ENCODE assay signal across 14 mouse cellular contexts in the genomic region with DNA sequence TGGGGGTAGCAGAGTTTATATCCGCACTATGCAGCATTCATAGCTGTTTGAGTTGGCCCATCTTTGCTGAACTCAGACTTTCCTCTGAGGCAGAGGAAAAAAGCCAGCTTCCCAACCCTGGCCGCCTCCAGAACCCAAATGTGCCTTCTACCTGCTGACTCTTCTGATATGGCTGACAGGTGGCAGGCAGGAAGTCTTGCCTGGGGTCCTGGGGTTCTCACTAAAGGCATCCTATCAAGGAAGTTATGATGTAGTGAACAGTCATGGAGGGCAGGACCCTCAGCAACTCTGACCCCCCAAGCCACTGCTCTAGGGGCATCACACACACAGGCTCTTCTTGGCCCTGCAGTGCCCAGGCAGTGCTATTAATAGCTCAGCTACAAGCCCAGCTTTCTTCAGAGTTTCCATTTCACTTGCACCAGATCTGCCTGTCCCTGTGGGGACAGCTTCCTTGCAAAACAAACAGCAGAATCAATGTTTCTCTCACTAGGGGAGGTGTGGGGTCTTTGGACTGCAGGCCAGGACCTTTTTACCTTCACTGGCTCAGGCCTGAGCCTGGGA.
DNase-seq lines count a peak whose midpoint lies in the region; ATAC-seq and TF ChIP-seq lines count a peak whose summit lies in the region.
"Had no signal": no experiment of that assay in that cellular context is flagged by ENCODE, and none has a peak within 500 bp of the region (broad histone marks: within the 10 kb centered on the region; RNA-seq: fewer than 3 reads in every experiment).

No protein-coding gene starts in this region.

- TF ChIP-seq POLR2A in cortical plate, adult 2 months (IDR thresholded peaks at IDR 0.05; ENCODE audit: extremely low read depth, insufficient read depth, low read length), result no peak

- no peak for ATAC-seq in hindbrain, postnatal 0 days
- ATAC-seq in hindbrain, embryonic 12.5 days (ENCODE audit: low FRiP score), result no peak
- no peak for ATAC-seq in heart, embryonic 14.5 days (ENCODE audit: insufficient number of reproducible peaks, insufficient read depth, low FRiP score, low read depth)
- ATAC-seq: forebrain, embryonic 14.5 days had no signal

- H3K4me1 ChIP-seq in hindbrain, postnatal 0 days (ENCODE audit: insufficient read depth, low read length), result peaks cover 40% of the 10 kb centered on the region
- H3K4me1 ChIP-seq in hindbrain, embryonic 12.5 days, result peaks cover 52% of the 10 kb centered on the region
- H3K4me1 ChIP-seq in cortical plate, adult 2 months (ENCODE audit: control insufficient read depth, insufficient read depth, low read length), result peaks cover 15% of the 10 kb centered on the region
- H3K4me1 ChIP-seq in heart, embryonic 14.5 days (ENCODE audit: control insufficient read depth in 2 of 2, insufficient read depth in 2 of 2, low read length in 2 of 2), result peaks cover 30 to 40% of the 10 kb centered on the region in 2 experiments

- no peaks in the 10 kb centered on the region for H3K27me3 ChIP-seq in hindbrain, postnatal 0 days (ENCODE audit: insufficient read depth, low read length)
- H3K27me3 ChIP-seq in hindbrain, embryonic 12.5 days, result peaks cover 4% of the 10 kb centered on the region; the same call in 1 of the 2 replicates
- no peaks in the 10 kb centered on the region for H3K27me3 ChIP-seq in heart, embryonic 14.5 days (ENCODE audit: control insufficient read depth, insufficient read depth, low read length)

- TF ChIP-seq CTCF in gastrocnemius, adult 2 months (IDR thresholded peaks at IDR 0.05), result no peak
- no peak for TF ChIP-seq CTCF in hindbrain, postnatal 0 days (IDR thresholded peaks at IDR 0.05; ENCODE audit: low read depth)
- TF ChIP-seq CTCF in cortical plate, adult 2 months (IDR thresholded peaks at IDR 0.05; ENCODE audit: extremely low read depth, insufficient read depth, low read length), result no peak

- no peak overlapping the region for H3K4me2 ChIP-seq in hindbrain, postnatal 0 days (ENCODE audit: low read depth, low read length)
- no peak overlapping the region for H3K4me2 ChIP-seq in hindbrain, embryonic 12.5 days (replicated peaks)
- peak overlapping the region; percentile 1; the same call in 1 of the 2 replicates for H3K4me2 ChIP-seq in heart, embryonic 14.5 days (ENCODE audit: low read length)

- H3K27ac ChIP-seq in gastrocnemius, adult 2 months, result peak overlapping the region; percentile 93
- H3K27ac ChIP-seq in hindbrain, postnatal 0 days, result 0 out of 2 replicates have a peak overlapping the region, but pooled peaks have one; percentile 32
- no peak overlapping the region for H3K27ac ChIP-seq in hindbrain, embryonic 12.5 days
- peak overlapping the region; percentile 10; the same call in 1 of the 2 replicates for H3K27ac ChIP-seq in cortical plate, adult 2 months (ENCODE audit: insufficient read depth, low read length)
- peak overlapping the region; percentile 87 to 88 for H3K27ac ChIP-seq in heart, embryonic 14.5 days (replicated peaks in 1 of 2; ENCODE audit: control insufficient read depth in 1 of 2, insufficient read depth in 1 of 2, low read depth in 2 of 2, low read length in 2 of 2)

- H3K36me3 ChIP-seq in hindbrain, postnatal 0 days (ENCODE audit: insufficient read depth, low read length), result no peaks in the 10 kb centered on the region
- no peaks in the 10 kb centered on the region for H3K36me3 ChIP-seq in hindbrain, embryonic 12.5 days
- H3K36me3 ChIP-seq in heart, embryonic 14.5 days (ENCODE audit: control insufficient read depth, insufficient read depth, low read length), result no peaks in the 10 kb centered on the region

- WGBS in hindbrain, postnatal 0 days, result 67% methylated on average over 2 of the region's 2 CpGs
- 80% methylated on average over 2 of the region's 2 CpGs for WGBS in hindbrain, embryonic 12.5 days
- WGBS in heart, embryonic 14.5 days, result 53% methylated on average over 2 of the region's 2 CpGs

- peak; percentile 66 for DNase-seq in gastrocnemius, adult 2 months
- no peak for DNase-seq in gastrocnemius, postnatal 14 days
- no peak for DNase-seq in hindbrain, postnatal 0 days (ENCODE audit: low spot score)
- no peak for DNase-seq in urinary bladder, postnatal 10 days (ENCODE audit: low spot score)
- no peak for DNase-seq in urinary bladder, postnatal 4 days (ENCODE audit: low spot score in 2 of 2)
- DNase-seq: embryo, embryonic 11 days; kidney, postnatal 14 days; lung, postnatal 14 days; retina, postnatal 1 day had no signal

- H3K9me3 ChIP-seq in hindbrain, postnatal 0 days (ENCODE audit: low read length), result no peaks in the 10 kb centered on the region
- H3K9me3 ChIP-seq in hindbrain, embryonic 12.5 days (replicated peaks), result no peaks in the 10 kb centered on the region
- no peaks in the 10 kb centered on the region for H3K9me3 ChIP-seq in heart, embryonic 14.5 days (ENCODE audit: control insufficient read depth, low read length)

- intact Hi-C loops in gastrocnemius, adult 2 months (cut with DNase I), result loop anchor here (5.0 kb wide), 1 partner anchor 59 kb away; no protein-coding TSS in a partner anchor
- intact Hi-C loops in gastrocnemius, postnatal 14 days (cut with DNase I; ENCODE audit: low total_unique reads), result no loop called here

- no peak overlapping the region for H3K9ac ChIP-seq in hindbrain, postnatal 0 days (replicated peaks; ENCODE audit: low read length)
- H3K9ac ChIP-seq in hindbrain, embryonic 12.5 days, result no peak overlapping the region
- H3K9ac ChIP-seq in heart, embryonic 14.5 days (ENCODE audit: low read length), result peak overlapping the region; percentile 55; the same call in 1 of the 2 replicates

- peak overlapping the region; percentile 36 for H3K4me3 ChIP-seq in gastrocnemius, adult 2 months
- H3K4me3 ChIP-seq in hindbrain, postnatal 0 days (ENCODE audit: low read length), result no peak overlapping the region
- H3K4me3 ChIP-seq in hindbrain, embryonic 12.5 days, result no peak overlapping the region
- no peak overlapping the region for H3K4me3 ChIP-seq in cortical plate, adult 2 months (ENCODE audit: insufficient read depth, low read length)
- H3K4me3 ChIP-seq in heart, embryonic 14.5 days (ENCODE audit: control insufficient read depth in 1 of 2, insufficient read depth in 1 of 2, low read depth in 1 of 2, low read length in 2 of 2), result no peak overlapping the region
- H3K4me3 ChIP-seq: myocyte had no signal
